Mouse (Mus musculus) mouse embryonic stem cell (cell line): Measurements from ENCODE around the gene Mrpl27.

ENCODE experiments used
- in situ Hi-C, 2 experiments: fragments of 300-500 bp; cut with MboI; formaldehyde crosslinking; loops; 1 replicate in 1 of 2; 3 replicates in 1 of 2; pipeline ENCODE4 v1.14.3; 2019 to 2020; ENCODE audit warnings: low sequenced_read_pairs in 2 of 2, low pct_unique_long_range_greater_than_20kb in 1 of 2, mixed read lengths in 1 of 2; ENCODE audit not compliant: unreplicated experiment in 1 of 2

Gene Mrpl27

GRCm38 (mm10) chr11:94702216-94702610, 48.6 kb downstream of the Mrpl27 start:
- in situ Hi-C loops = no loop called here

- in situ Hi-C loops = no loop called here
Observed at GRCm38 (mm10) chr11:94704020-94704419, 50.5 kb downstream of the Mrpl27 start.

GRCm38 (mm10) chr11:94704472-94704871, 50.9 kb downstream of the Mrpl27 start, which contains the start of gene Gm11541:
Gene Gm11541 (minus strand): TSS chr11:94704499.
- in situ Hi-C loops = no loop called here
